Mouse (Mus musculus) testis, adult 2 months (tissue): ENCODE data around the gene Birc6.

ENCODE experiments used
- CTCF ChIP-seq: fragments of 200-500 bp; IDR thresholded peaks from 2 replicates; pipeline ENCODE4 v1.5.1; 2012; ENCODE audit warnings: low read depth, mild to moderate bottlenecking, inconsistent platforms, low read length, moderate library complexity; ENCODE audit not compliant: control insufficient read depth, insufficient read depth, insufficient replicate concordance
- POLR2A ChIP-seq: fragments of 200-500 bp; IDR thresholded peaks from 2 replicates; pipeline ENCODE4 v1.6.1; 2012; ENCODE audit warnings: low read depth, mild to moderate bottlenecking, inconsistent platforms, low read length, moderate library complexity; ENCODE audit not compliant: control insufficient read depth

DNA sequence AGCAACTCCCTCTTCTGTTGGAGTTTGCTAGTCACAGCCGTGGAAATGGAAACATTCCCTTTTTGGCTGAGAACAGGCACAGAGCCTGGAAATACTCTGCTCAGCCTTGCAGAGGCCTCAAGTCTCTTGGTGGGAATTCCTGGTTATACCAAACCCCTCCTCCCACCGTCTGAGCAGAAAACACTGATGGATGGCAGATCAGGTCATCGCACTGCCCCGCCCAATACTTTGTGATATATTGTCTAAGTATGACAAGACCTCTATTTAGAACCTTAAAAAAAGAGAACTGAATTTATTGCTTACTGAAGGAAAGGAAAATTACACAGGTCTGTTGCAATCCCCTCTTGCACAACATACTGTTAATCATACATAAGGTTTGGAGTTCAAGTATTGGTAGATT lies 182.6 kb downstream of the Birc6 start:
- TF ChIP-seq POLR2A (no peak), CTCF (no peak)
